Mouse (Mus musculus) embryonic facial prominence, embryonic 12.5 days (tissue): ENCODE measurements around the gene Elovl5. TPM values are rescaled to one million over a fixed set of nuclear protein-coding genes. Genes with fewer than 3 reads are reported as not detected.

Experiments used
- ATAC-seq: fragments of 200-750 bp; cut with Nextera tagmentation; 2 replicates; pipeline ENCODE4 v1.8.0; 2017; ENCODE audit not compliant: insufficient number of reproducible peaks, insufficient read depth, low FRiP score, low TSS enrichment
- H3K27ac ChIP-seq: fragments of 300-500 bp; sonication (generic); 2 replicates; pipeline ENCODE4 v1.5.1; 2016; ENCODE audit warnings: mild to moderate bottlenecking
- H3K27me3 ChIP-seq: fragments of 300-500 bp; sonication (generic); 2 replicates; pipeline ENCODE4 v1.6.1; 2016; ENCODE audit warnings: mild to moderate bottlenecking, moderate library complexity
- H3K36me3 ChIP-seq: fragments of 300-500 bp; sonication (generic); 2 replicates; pipeline ENCODE4 v1.6.1; 2016; ENCODE audit warnings: mild to moderate bottlenecking
- H3K4me1 ChIP-seq: fragments of 300-500 bp; sonication (generic); 2 replicates; pipeline ENCODE4 v1.6.1; 2016
- H3K4me2 ChIP-seq: fragments of 300-500 bp; sonication (generic); replicated peaks from 2 replicates; pipeline ENCODE4 v1.6.1; 2016; ENCODE audit warnings: mild to moderate bottlenecking, moderate library complexity
- H3K4me3 ChIP-seq: fragments of 300-500 bp; sonication (generic); 2 replicates; pipeline ENCODE4 v1.5.1; 2016; ENCODE audit warnings: mild to moderate bottlenecking
- H3K9ac ChIP-seq: fragments of 300-500 bp; sonication (generic); 2 replicates; pipeline ENCODE4 v1.6.1; 2016; ENCODE audit warnings: mild to moderate bottlenecking, moderate library complexity
- H3K9me3 ChIP-seq: fragments of 300-500 bp; sonication (generic); 2 replicates; pipeline ENCODE4 v1.6.1; 2016; ENCODE audit warnings: mild to moderate bottlenecking, moderate library complexity
- WGBS: fragments of 180-500 bp; shearing (Covaris S2); methylation state at CpG from one replicate; pipeline ENCODE4 v1.1.7; 2016; 5-methylcytosine and 5-hydroxymethylcytosine counted together
- polyA plus RNA-seq: library from polyadenylated mRNA; unstranded; fragments of >200 nt; fragmentation: Nextera tagmentation; extraction: Ambion mirVana; gene quantifications from 2 replicates; pipeline ENCODE4 v1.2.1, GENCODE M21; 2016

The Elovl5 gene
- polyA plus RNA-seq, 1 experiment from 2014 or later, result 74.7 TPM

DNA sequence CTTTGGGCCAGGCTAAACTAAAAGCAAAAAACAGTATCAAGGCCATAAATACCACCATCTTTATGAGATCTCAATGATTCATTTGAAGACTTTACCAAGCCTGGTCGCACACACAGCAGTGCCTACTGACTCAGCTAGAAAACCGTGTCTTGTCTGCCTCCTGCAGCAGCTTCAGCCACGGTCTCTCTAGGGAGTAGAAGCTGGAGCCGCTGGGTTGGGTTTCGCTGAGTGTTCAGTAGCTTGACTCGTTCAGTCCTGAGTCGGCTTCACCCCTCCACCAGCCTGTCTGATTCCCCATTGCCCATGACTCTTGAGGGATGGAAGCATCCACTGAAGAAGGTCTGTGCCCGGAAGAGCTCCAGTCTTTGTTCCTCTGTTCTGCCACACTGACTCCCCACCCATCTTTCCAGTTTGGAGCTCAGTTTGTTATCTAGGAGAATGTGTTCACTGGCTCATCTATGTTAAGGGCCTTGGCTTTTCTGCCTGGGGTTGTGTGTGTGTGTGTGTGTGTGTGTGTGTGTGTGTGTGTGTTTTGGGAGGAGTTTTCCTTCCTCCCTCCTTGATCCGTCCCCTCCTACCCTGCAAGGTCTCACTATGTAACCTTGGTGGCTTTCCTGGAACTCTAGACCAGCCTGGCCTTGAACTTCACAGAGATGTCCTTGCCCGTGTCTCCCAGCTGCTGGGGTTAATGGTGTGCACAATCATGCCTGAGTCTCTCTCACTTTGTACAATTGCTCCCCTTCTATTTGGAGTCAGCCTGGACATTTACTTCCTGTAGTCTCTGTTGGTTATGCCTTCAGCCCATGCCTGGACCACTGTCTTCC, 13.1 kb downstream of the Elovl5 start:
- Histone ChIP-seq H3K27me3 (no peaks in the 10 kb centered on the region), H3K9me3 (no peaks in the 10 kb centered on the region), H3K4me2 (no peak overlapping the region), H3K4me1 (peaks cover 51% of the 10 kb centered on the region), H3K9ac (no peak overlapping the region), H3K27ac (0 out of 2 replicates have a peak overlapping the region, but pooled peaks have one; percentile 17), H3K4me3 (no peak overlapping the region), H3K36me3 (no peaks in the 10 kb centered on the region)
- 0 out of 2 replicates have a peak, but pooled peaks have one; percentile 24 for ATAC-seq
- WGBS, result 45% methylated on average over 10 of the region's 10 CpGs

DNA sequence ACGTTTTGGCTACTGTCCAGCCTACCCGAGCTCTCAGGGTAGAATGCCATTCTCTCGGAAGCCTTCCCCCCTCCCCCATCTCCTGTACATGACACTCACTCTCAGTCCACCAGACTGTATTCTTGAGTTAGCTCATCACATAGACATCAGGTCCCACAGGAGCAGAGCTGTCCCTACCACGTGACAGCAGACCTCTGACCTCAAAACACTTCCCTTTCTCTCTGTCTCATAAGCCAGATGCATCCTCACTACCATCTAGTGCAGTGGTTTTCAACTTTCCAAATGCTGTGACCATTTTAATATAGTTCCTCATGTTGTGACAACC, 13.7 kb downstream of the Elovl5 start:
- 0 out of 2 replicates have a peak, but pooled peaks have one; percentile 24 for ATAC-seq
- no peak overlapping the region for H3K4me3 ChIP-seq
- no peak overlapping the region for H3K4me2 ChIP-seq
- H3K36me3 ChIP-seq, result no peaks in the 10 kb centered on the region
- 53% methylated on average over 4 of the region's 4 CpGs for WGBS
- H3K4me1 ChIP-seq, result peaks cover 47% of the 10 kb centered on the region
- no peak overlapping the region for H3K27ac ChIP-seq
- H3K9ac ChIP-seq, result no peak overlapping the region
- no peaks in the 10 kb centered on the region for H3K27me3 ChIP-seq
- H3K9me3 ChIP-seq, result no peaks in the 10 kb centered on the region

DNA sequence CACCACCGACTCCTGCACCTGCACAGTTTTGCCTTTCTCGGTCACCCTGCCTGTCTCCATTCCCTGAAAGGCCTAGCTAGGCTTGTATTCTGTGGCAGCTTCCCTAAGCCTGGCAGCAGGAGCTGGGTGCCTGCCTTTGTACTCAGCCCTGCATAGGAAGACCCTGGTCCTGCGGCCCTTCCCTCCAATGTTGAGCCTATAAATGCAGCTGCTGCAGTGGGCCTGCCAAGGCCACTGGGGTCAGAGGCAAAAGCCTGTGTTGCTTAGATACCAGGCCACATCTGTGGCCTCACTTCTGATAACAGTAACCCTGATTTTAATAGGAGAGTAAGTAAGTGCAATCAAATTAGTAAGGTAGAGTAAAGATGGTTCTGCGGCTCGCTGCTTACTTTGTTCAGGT, 14.6 kb downstream of the Elovl5 start:
- Histone ChIP-seq H3K4me3 (no peak overlapping the region), H3K9ac (no peak overlapping the region), H3K36me3 (no peaks in the 10 kb centered on the region), H3K27me3 (no peaks in the 10 kb centered on the region), H3K4me1 (peaks cover 44% of the 10 kb centered on the region), H3K4me2 (no peak overlapping the region), H3K27ac (no peak overlapping the region), H3K9me3 (no peaks in the 10 kb centered on the region)
- 75% methylated on average over 5 of the region's 5 CpGs for WGBS
- ATAC-seq, result no peak

- Histone ChIP-seq H3K27me3 (no peaks in the 10 kb centered on the region), H3K4me3 (no peak overlapping the region), H3K9ac (no peak overlapping the region), H3K9me3 (no peaks in the 10 kb centered on the region), H3K4me1 (peaks cover 42% of the 10 kb centered on the region), H3K36me3 (no peaks in the 10 kb centered on the region), H3K27ac (no peak overlapping the region), H3K4me2 (no peak overlapping the region)
- WGBS, result 53% methylated on average over 10 of the region's 10 CpGs
- no peak for ATAC-seq
Observed at GRCm38 (mm10) chr9:77935818-77936611, 18.9 kb downstream of the Elovl5 start.

GRCm38 (mm10) chr9:77937875-77938274, 20.7 kb downstream of the Elovl5 start:
- no peaks in the 10 kb centered on the region for H3K9me3 ChIP-seq
- H3K4me1 ChIP-seq, result peaks cover 32% of the 10 kb centered on the region
- ATAC-seq, result no peak
- H3K27me3 ChIP-seq, result no peaks in the 10 kb centered on the region
- no peak overlapping the region for H3K4me2 ChIP-seq
- WGBS, result 80% methylated on average over 11 of the region's 11 CpGs
- no peak overlapping the region for H3K27ac ChIP-seq
- H3K4me3 ChIP-seq, result no peak overlapping the region
- no peaks in the 10 kb centered on the region for H3K36me3 ChIP-seq
- no peak overlapping the region for H3K9ac ChIP-seq

DNA sequence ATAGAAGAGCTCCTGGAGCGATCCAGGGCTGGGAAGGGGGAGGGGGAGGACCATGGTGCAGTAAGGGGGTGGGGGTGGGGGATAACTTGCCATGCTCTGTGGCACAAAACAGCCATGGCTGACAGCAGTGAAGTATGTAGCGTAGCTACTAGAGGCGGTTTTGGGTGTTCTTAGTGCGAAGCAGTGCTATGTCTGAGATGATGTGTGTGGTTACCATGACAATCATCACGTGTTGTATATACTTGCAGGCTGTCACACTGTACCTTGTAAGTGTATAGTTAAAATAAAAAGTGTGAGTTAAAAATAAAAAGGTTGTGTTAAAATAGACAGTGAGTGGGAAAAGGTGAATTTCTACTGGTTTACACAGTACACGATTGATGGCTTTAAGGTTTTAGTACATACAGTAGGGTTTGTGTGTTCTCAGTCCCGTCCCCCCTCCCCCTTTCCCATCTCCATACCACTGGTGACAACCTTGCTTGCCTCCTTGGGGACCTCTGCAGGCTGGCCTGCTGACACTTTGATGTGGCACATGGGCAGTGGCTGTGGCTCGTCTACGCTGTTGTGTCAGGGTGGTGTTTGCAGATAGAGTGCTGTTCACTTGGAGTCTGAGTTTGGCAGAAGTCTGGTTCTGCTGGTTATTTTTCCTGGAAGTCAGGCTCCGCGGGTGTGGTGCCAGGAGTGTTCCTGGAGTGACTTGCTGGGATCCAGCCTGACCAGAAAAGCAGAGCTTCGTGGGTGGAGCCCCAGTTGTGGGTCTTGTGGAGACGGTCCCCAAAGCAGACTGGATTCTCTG, 21.8 kb downstream of the Elovl5 start:
- Histone ChIP-seq H3K36me3 (no peaks in the 10 kb centered on the region), H3K27ac (0 out of 2 replicates have a peak overlapping the region, but pooled peaks have one; percentile 11), H3K9me3 (no peaks in the 10 kb centered on the region), H3K9ac (no peak overlapping the region), H3K27me3 (no peaks in the 10 kb centered on the region), H3K4me3 (no peak overlapping the region), H3K4me1 (peaks cover 32% of the 10 kb centered on the region), H3K4me2 (no peak overlapping the region)
- peak; percentile 38; the same call in 1 of the 2 replicates for ATAC-seq
- 61% methylated on average over 13 of the region's 13 CpGs for WGBS

- H3K9me3 ChIP-seq, result no peaks in the 10 kb centered on the region
- no peak overlapping the region for H3K4me3 ChIP-seq
- H3K36me3 ChIP-seq, result no peaks in the 10 kb centered on the region
- 66% methylated on average over 5 of the region's 5 CpGs for WGBS
- no peak overlapping the region for H3K4me2 ChIP-seq
- no peak overlapping the region for H3K9ac ChIP-seq
- no peaks in the 10 kb centered on the region for H3K27me3 ChIP-seq
- peaks cover 32% of the 10 kb centered on the region for H3K4me1 ChIP-seq
- H3K27ac ChIP-seq, result 0 out of 2 replicates have a peak overlapping the region, but pooled peaks have one; percentile 11
- ATAC-seq, result no peak
Observed at GRCm38 (mm10) chr9:77939554-77939920, 22.4 kb downstream of the Elovl5 start.

GRCm38 (mm10) chr9:77941058-77941457, 23.9 kb downstream of the Elovl5 start:
- Histone ChIP-seq H3K27me3 (no peaks in the 10 kb centered on the region), H3K9me3 (no peaks in the 10 kb centered on the region), H3K27ac (no peak overlapping the region), H3K4me3 (no peak overlapping the region), H3K9ac (no peak overlapping the region), H3K36me3 (no peaks in the 10 kb centered on the region), H3K4me1 (peaks cover 36% of the 10 kb centered on the region), H3K4me2 (no peak overlapping the region)
- WGBS, result 32% methylated on average over 6 of the region's 6 CpGs
- ATAC-seq, result no peak

GRCm38 (mm10) chr9:77941836-77942235, 24.7 kb downstream of the Elovl5 start:
- WGBS, result 77% methylated on average over 9 of the region's 9 CpGs
- no peak for ATAC-seq
- Histone ChIP-seq H3K36me3 (no peaks in the 10 kb centered on the region), H3K9me3 (no peaks in the 10 kb centered on the region), H3K27ac (no peak overlapping the region), H3K27me3 (no peaks in the 10 kb centered on the region), H3K4me2 (no peak overlapping the region), H3K4me3 (no peak overlapping the region), H3K4me1 (peaks cover 40% of the 10 kb centered on the region), H3K9ac (no peak overlapping the region)

DNA sequence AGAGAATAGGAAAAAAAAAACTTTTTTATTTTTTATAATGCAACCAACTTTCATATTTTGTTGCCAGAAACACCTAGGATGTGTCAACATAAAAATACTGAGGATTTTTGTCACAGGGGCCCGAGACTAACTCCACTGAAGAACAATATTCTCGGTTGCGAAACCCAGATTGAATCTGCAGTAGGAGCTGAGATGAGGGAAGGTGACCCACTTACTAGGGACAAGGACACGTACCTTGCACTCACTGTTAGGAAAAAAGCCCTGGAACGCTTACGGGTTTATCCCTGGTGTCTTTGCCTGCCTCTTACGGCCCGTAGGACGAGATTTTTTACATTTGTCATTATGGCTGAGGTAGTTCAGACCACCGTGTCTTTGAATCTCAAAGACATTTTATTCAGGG, 25.2 kb downstream of the Elovl5 start:
- Histone ChIP-seq H3K27me3 (no peaks in the 10 kb centered on the region), H3K4me2 (no peak overlapping the region), H3K4me3 (no peak overlapping the region), H3K9me3 (no peaks in the 10 kb centered on the region), H3K27ac (no peak overlapping the region), H3K36me3 (no peaks in the 10 kb centered on the region), H3K9ac (no peak overlapping the region), H3K4me1 (peaks cover 38% of the 10 kb centered on the region)
- 86% methylated on average over 10 of the region's 10 CpGs for WGBS
- no peak for ATAC-seq

- H3K36me3 ChIP-seq, result no peaks in the 10 kb centered on the region
- no peak overlapping the region for H3K4me3 ChIP-seq
- no peak overlapping the region for H3K9ac ChIP-seq
- H3K4me2 ChIP-seq, result no peak overlapping the region
- no peak overlapping the region for H3K27ac ChIP-seq
- ATAC-seq, result no peak
- 79% methylated on average over 2 of the region's 2 CpGs for whole genome bisulfite sequencing
- H3K4me1 ChIP-seq, result peaks cover 33% of the 10 kb centered on the region
- H3K9me3 ChIP-seq, result no peaks in the 10 kb centered on the region
- no peaks in the 10 kb centered on the region for H3K27me3 ChIP-seq
Observed at GRCm38 (mm10) chr9:77943316-77943715, 26.2 kb downstream of the Elovl5 start.
